Mouse (Mus musculus) olfactory bulb, adult 2 months (tissue): ENCODE data around the gene Cgnl1.

ENCODE experiments used
- CTCF ChIP-seq: fragments of 200-500 bp; IDR thresholded peaks from 2 replicates; pipeline ENCODE4 v1.5.1; 2012; ENCODE audit warnings: low read depth, mild to moderate bottlenecking, low read length, moderate library complexity; ENCODE audit not compliant: insufficient read depth
- POLR2A ChIP-seq: fragments of 200-500 bp; IDR thresholded peaks from 2 replicates; pipeline ENCODE4 v1.6.1; 2012; ENCODE audit warnings: mild to moderate bottlenecking, low read depth, low read length, moderate library complexity; ENCODE audit not compliant: insufficient read depth

- no peak for TF ChIP-seq POLR2A
- TF ChIP-seq CTCF = no peak
Measured at GRCm38 (mm10) chr9:71680381-71680780, 91.0 kb downstream of the Cgnl1 start.
